Mouse (Mus musculus) lung, adult 2 months (tissue): ENCODE data around the gene Prkcsh.

Experiments
- CTCF ChIP-seq: fragments of 200-500 bp; IDR thresholded peaks from 2 replicates; pipeline ENCODE4 v1.5.1; 2011; ENCODE audit warnings: mild to moderate bottlenecking, low read length, control low read depth; ENCODE audit not compliant: insufficient read depth
- POLR2A ChIP-seq: fragments of 200-500 bp; IDR thresholded peaks from 2 replicates; pipeline ENCODE4 v1.6.1; 2011; ENCODE audit warnings: low read depth, mild to moderate bottlenecking, control low read depth, low read length, borderline replicate concordance; ENCODE audit errors: extremely low read depth

- TF ChIP-seq CTCF (no peak), POLR2A (no peak)
Measured at GRCm38 (mm10) chr9:22049721-22050270, 47.2 kb downstream of the Prkcsh start.
